Mouse (Mus musculus) hindbrain, embryonic 13.5 days (tissue): ENCODE results near the gene Sh2b3. TPM values are rescaled to one million over a fixed set of nuclear protein-coding genes. Genes with fewer than 3 reads are reported as not detected.
A peak's percentile ranks its signal among the peaks of the same experiment; 100 is the strongest.
"Not testable (repeated sequence)": the region's sequence is repeated elsewhere in the genome, so short reads cannot be mapped to it uniquely, and the experiment has no call there.

Experiments
- ATAC-seq: fragments of 200-750 bp; cut with Nextera tagmentation; 2 replicates; pipeline ENCODE4 v1.8.0; 2017; ENCODE audit warnings: moderate TSS enrichment; ENCODE audit not compliant: low FRiP score
- H3K27ac ChIP-seq: fragments of 300-500 bp; sonication (generic); 2 replicates; pipeline ENCODE4 v1.5.1; 2015; ENCODE audit warnings: inconsistent platforms, mild to moderate bottlenecking, moderate library complexity
- H3K27me3 ChIP-seq: fragments of 300-500 bp; sonication (generic); 2 replicates; pipeline ENCODE4 v1.6.1; 2015; ENCODE audit warnings: mild to moderate bottlenecking, inconsistent platforms
- H3K36me3 ChIP-seq: fragments of 300-500 bp; sonication (generic); 2 replicates; pipeline ENCODE4 v1.6.1; 2015; ENCODE audit warnings: mild to moderate bottlenecking, inconsistent platforms
- H3K4me1 ChIP-seq: fragments of 300-500 bp; sonication (generic); replicated peaks from 2 replicates; pipeline ENCODE4 v1.6.1; 2015; ENCODE audit warnings: inconsistent platforms
- H3K4me2 ChIP-seq: fragments of 300-500 bp; sonication (generic); 2 replicates; pipeline ENCODE4 v1.6.1; 2015; ENCODE audit warnings: inconsistent platforms, mild to moderate bottlenecking, moderate library complexity
- H3K4me3 ChIP-seq: fragments of 300-500 bp; sonication (generic); 2 replicates; pipeline ENCODE4 v1.5.1; 2015; ENCODE audit warnings: mild to moderate bottlenecking, inconsistent platforms
- H3K9ac ChIP-seq: fragments of 300-500 bp; sonication (generic); 2 replicates; pipeline ENCODE4 v1.6.1; 2015; ENCODE audit warnings: mild to moderate bottlenecking, inconsistent platforms
- H3K9me3 ChIP-seq: fragments of 300-500 bp; sonication (generic); 2 replicates; pipeline ENCODE4 v1.6.1; 2016; ENCODE audit warnings: inconsistent platforms
- WGBS: fragments of 180-500 bp; shearing (Covaris S2); methylation state at CpG from one replicate; pipeline ENCODE4 v1.1.7; 2015; 5-methylcytosine and 5-hydroxymethylcytosine counted together
- polyA plus RNA-seq: library from polyadenylated mRNA; unstranded; fragments of >200 nt; fragmentation: Nextera tagmentation; extraction: Ambion mirVana; gene quantifications from 2 replicates; pipeline ENCODE4 v1.2.1, GENCODE M21; 2015

Sh2b3 gene
- polyA plus RNA-seq, 1 experiment from 2014 or later, result 6.4 TPM

DNA sequence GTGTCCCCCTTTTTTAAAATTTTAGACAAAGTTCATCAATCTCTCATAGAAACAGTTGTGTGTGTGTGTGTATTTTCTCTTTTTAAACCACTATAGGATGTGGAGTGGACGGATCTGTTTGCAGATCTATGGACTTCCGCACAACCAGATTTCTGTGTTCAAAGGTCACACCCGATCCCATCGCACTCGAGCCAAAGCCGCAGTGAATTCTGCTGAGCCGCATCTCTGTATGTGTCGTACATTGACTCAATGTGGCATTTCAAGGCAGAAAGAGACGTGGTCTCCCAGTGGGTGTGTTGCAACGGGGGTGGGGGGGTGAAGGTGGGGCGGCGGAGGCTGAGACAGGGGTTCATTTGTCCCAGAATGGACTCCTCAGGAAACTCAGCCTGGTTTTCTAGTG lies 21.0 kb upstream of the Sh2b3 start:
- no peaks in the 10 kb centered on the region for H3K9me3 ChIP-seq
- H3K36me3 ChIP-seq, result peaks cover 45% of the 10 kb centered on the region
- WGBS, result 92% methylated on average over 12 of the region's 12 CpGs
- no peak overlapping the region for H3K4me3 ChIP-seq
- ATAC-seq, result no peak
- H3K4me2 ChIP-seq, result no peak overlapping the region
- H3K9ac ChIP-seq, result no peak overlapping the region
- peaks cover 17% of the 10 kb centered on the region for H3K4me1 ChIP-seq
- no peak overlapping the region for H3K27ac ChIP-seq
- H3K27me3 ChIP-seq, result no peaks in the 10 kb centered on the region

DNA sequence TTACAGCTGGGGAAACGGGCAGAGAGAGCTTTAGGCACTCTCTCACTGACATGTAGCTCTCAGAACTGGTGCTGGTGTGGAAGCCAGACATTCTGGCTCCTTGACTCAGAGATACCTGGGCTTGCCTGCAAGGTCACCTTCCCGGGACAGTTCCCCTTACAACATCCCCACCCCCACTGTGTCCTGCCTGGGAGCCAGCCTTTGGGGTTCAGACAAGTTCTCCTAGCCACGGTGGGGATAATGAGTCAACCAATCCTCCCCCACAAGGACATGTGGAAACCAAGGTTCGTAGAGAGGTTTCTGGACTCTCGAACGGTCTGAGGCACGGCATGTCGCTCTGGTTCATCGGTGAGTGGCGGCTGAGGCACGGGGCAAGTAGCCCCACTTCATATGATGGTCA lies 19.3 kb upstream of the Sh2b3 start:
- peaks cover 61% of the 10 kb centered on the region for H3K36me3 ChIP-seq

DNA sequence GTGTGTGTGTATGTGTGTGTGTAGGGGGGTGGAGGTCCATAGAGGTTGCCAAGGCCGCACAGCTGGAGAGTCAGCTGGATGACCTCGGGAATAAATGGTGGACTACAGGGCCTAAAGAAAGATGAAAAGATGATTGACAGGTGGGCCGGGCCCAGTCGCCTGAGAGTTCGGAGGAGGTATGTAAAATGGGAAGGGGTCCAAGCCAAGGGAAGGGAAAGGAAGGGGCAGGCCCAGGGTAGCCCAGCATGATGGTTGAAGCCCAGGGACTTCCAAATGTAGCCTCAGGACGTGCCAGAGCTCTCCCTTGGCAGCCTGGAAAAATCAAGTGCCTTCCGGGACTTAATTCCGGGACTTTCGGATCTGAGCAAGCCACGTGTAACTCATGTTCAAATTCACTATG lies 17.3 kb upstream of the Sh2b3 start:
- Histone ChIP-seq H3K9me3 (no peaks in the 10 kb centered on the region), H3K4me3 (no peak overlapping the region), H3K27ac (peak overlapping the region; percentile 52), H3K9ac (no peak overlapping the region), H3K27me3 (no peaks in the 10 kb centered on the region), H3K4me2 (no peak overlapping the region), H3K4me1 (peaks cover 40% of the 10 kb centered on the region), H3K36me3 (peaks cover 48% of the 10 kb centered on the region)
- 45% methylated on average over 10 of the region's 10 CpGs for WGBS
- ATAC-seq, result no peak

More for the DNA sequence above, 19.3 kb upstream of the Sh2b3 start:
- H3K4me2 ChIP-seq, result no peak overlapping the region
- no peaks in the 10 kb centered on the region for H3K27me3 ChIP-seq
- no peak for ATAC-seq
- H3K4me1 ChIP-seq, result peaks cover 21% of the 10 kb centered on the region
- no peak overlapping the region for H3K4me3 ChIP-seq
- H3K9ac ChIP-seq, result no peak overlapping the region
- 86% methylated on average over 11 of the region's 11 CpGs for WGBS
- H3K27ac ChIP-seq, result no peak overlapping the region
- no peaks in the 10 kb centered on the region for H3K9me3 ChIP-seq

DNA sequence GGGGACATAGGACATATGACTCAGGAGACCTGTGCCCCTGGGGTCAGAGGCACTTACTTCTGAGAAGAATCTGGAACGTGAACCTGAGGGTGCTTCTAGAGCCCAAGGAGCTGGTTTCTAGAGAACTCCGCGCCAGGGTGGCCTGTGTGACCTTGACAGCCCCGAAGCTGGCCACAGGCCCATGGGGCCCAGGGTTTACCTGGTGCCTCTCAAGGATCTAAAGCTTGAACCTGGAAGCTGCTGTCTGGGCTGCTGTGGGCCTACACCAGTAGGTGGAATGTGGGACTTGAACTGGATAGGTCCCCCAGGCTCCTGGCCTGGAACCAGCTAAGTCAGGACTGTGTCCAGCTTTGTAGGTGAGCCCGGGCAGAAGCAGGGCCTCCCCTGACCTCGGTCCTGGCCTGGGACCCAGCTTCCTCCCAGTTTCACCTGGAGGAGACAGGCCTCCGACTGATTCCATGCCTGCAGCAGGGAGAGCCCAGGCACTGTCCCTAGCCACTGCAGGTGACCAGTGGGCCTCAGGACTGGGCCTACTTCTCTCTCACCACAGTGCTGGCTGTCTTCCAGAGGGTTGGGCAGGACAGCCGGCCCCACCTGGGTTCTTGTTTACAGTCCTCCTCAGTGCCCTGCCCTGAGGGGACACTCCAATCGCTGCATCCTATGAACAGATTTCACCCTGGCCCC lies 16.1 kb upstream of the Sh2b3 start:
- H3K4me2 ChIP-seq, result no peak overlapping the region
- peaks cover 41% of the 10 kb centered on the region for H3K36me3 ChIP-seq
- H3K27ac ChIP-seq, result peak overlapping the region; percentile 52; the same call in 1 of the 2 replicates
- no peaks in the 10 kb centered on the region for H3K27me3 ChIP-seq
- H3K4me1 ChIP-seq, result peaks cover 46% of the 10 kb centered on the region
- no peak for ATAC-seq
- peak overlapping the region; percentile 13; the same call in 1 of the 2 replicates for H3K9ac ChIP-seq
- H3K4me3 ChIP-seq, result no peak overlapping the region
- 83% methylated on average over 9 of the region's 9 CpGs for WGBS
- H3K9me3 ChIP-seq, result no peaks in the 10 kb centered on the region

DNA sequence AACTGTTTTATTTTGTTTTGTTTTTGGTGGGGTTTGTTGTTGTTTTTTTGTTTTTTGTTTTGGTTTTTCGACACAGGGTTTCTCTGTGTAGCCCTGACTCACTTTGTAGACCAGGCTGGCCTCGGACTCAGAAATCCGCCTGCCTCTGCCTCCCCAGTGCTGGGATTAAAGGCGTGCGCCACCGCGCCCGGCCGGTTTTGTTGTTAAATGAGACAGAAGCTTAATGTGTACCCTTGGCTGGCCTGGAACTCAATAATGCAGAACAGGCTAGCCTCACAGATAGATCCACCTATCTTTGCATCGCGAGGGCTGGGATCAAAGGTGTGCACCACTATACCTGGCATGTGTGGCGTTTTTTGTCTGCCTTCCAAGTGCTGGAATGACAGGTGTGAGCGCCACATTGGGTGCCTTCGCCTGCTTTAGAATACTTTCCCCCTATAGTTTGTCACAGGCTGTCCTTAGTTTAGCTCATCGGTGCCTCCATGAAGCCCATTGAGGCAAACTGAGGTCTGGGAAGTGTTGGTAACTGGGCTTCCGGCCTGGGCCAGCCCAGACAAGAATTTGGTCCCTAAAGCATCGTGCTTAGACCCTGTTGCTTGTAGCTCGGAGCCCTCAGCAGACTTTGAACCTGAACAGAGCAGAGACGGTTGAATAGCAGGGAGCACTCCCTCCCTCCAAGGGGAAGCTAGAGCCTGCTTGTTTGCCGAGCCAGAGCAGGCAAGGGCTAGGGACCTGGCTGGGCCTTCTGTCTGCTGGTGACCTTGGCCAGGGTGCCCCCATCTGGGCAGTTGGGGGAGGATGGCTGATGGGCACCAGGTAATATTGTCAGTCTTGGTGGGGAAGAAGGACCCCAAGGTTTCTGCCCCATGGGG lies 12.3 kb upstream of the Sh2b3 start:
- peak overlapping the region; percentile 90 for H3K9ac ChIP-seq
- peaks cover 11% of the 10 kb centered on the region for H3K27me3 ChIP-seq
- no peaks in the 10 kb centered on the region for H3K9me3 ChIP-seq
- H3K4me1 ChIP-seq, result peaks cover 50% of the 10 kb centered on the region
- peak overlapping the region; percentile 58 for H3K27ac ChIP-seq
- H3K4me2 ChIP-seq, result peak overlapping the region; percentile 72
- ATAC-seq, result no peak
- 44% methylated on average over 20 of the region's 20 CpGs for WGBS
- peaks cover 33% of the 10 kb centered on the region for H3K36me3 ChIP-seq
- H3K4me3 ChIP-seq, result peak overlapping the region; percentile 85

DNA sequence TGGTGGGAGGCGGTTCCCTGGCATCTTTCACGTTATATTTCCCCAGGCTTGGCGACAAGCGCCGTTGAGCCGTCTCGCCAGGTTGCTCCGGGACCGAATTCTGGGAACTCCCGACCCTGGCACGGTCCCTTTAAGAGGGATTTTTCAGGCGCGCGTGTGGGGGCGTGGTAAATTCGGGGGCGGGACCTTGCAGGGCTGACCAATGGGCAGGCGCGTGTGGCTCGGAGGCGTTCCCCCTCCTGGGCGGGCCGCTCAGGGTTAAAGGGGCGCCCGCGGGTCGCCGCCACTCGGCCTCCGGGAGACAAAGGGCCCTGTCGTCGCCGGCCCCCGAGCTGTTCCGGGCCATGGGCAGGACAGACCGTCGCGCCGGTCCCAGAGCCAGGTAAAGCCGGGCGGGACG lies 11.3 kb upstream of the Sh2b3 start, which contains the start of gene Pheta1:
Pheta1 (plus strand) TSS at position 242 of the 400 bp plus-strand sequence.
- peak; percentile 91 for ATAC-seq
- Histone ChIP-seq H3K4me1 (peaks cover 40% of the 10 kb centered on the region), H3K36me3 (peaks cover 27% of the 10 kb centered on the region), H3K9me3 (no peaks in the 10 kb centered on the region), H3K27me3 (peaks cover 20% of the 10 kb centered on the region), H3K4me3 (peak within 1 kb of the TSS; percentile 85), H3K9ac (peak within 1 kb of the TSS; percentile 90), H3K27ac (peak within 1 kb of the TSS; percentile 70), H3K4me2 (peak within 1 kb of the TSS; percentile 72)
- 0% methylated on average over 42 of the region's 42 CpGs for WGBS

DNA sequence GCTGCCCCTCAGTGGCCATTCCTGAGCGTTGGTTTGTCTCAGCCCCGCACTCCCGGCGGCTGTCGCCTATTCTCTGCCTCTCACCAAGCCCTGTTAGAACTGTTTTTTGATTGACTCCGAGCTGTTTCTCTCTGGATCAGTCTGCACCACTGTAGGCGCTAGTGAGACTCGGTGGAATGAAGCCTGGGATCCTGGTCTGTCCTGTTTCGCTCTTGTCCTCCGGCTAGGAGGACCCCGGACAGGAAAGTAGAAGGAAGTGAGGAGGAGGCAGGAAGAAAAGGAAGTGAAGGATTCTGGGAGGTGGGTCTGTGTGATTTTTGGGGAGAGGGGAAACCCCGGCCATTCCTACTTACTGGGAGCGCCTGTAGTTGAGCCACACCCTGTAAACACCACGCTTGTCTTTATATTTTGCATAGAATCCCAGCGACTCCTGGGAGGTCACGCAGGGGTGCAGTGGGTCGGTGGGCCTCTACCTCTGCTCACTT lies 10.6 kb upstream of the Sh2b3 start:
- WGBS, result under 1% methylated on average over 17 of the region's 17 CpGs
- peak overlapping the region; percentile 85 for H3K4me3 ChIP-seq
- peak overlapping the region; percentile 90 for H3K9ac ChIP-seq
- H3K27me3 ChIP-seq, result peaks cover 27% of the 10 kb centered on the region
- peaks cover 20% of the 10 kb centered on the region for H3K36me3 ChIP-seq
- no peak for ATAC-seq
- no peaks in the 10 kb centered on the region for H3K9me3 ChIP-seq
- peak overlapping the region; percentile 70 for H3K27ac ChIP-seq
- peak overlapping the region; percentile 72 for H3K4me2 ChIP-seq
- H3K4me1 ChIP-seq, result peaks cover 38% of the 10 kb centered on the region

DNA sequence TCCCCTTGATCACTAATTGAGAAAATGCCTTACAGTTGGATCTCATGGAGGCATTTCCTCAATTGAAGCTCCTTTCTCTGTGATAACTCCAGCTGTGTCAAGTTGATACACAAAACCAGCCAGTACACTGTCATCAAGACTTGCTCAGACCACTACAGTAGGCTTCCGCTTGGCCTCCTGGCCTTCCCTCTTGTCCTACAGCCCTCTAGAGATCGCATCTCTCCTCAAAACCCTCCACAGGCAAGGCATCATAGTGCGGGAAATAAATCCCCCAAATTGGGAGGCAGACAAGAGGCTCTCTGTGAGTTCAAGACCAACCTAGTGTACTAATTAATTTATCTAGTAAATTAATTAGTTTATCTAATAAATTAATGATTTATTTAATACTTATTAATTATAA lies 9.8 kb upstream of the Sh2b3 start:
- peaks cover 45% of the 10 kb centered on the region for H3K4me1 ChIP-seq
- H3K27me3 ChIP-seq, result peaks cover 35% of the 10 kb centered on the region
- H3K9ac ChIP-seq, H3K4me3 ChIP-seq, H3K4me2 ChIP-seq, H3K27ac ChIP-seq, ATAC-seq, H3K9me3 ChIP-seq: not testable (repeated sequence)
- H3K36me3 ChIP-seq, result peaks cover 12% of the 10 kb centered on the region
- WGBS, result 76% methylated on average over 3 of the region's 3 CpGs

DNA sequence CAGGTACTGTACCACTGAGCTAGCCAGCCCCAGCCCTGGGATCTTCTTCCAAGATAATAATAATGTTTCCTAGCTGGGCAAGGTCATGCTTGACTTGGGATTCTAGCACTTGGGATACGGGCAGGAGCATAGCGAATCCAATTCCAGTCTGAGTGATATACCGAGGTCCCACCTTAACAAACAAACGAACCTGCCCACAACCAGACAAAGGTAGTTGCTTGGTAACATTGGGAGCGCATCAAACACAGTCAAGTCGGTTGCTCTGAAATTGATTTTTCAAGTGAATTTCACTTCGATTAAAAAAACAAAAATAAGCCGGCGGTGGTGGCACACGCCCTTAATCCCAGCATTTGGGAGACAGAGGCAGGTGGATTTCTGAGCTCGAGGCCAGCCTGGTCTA lies 8.9 kb upstream of the Sh2b3 start:
- ATAC-seq, result no peak
- H3K4me1 ChIP-seq, result peaks cover 42% of the 10 kb centered on the region
- H3K4me2 ChIP-seq, result no peak overlapping the region
- H3K36me3 ChIP-seq, result peaks cover 3% of the 10 kb centered on the region
- H3K27ac ChIP-seq, result no peak overlapping the region
- no peak overlapping the region for H3K4me3 ChIP-seq
- H3K9me3 ChIP-seq, result no peaks in the 10 kb centered on the region
- no peak overlapping the region for H3K9ac ChIP-seq
- peaks cover 44% of the 10 kb centered on the region for H3K27me3 ChIP-seq
- WGBS, result 87% methylated on average over 11 of the region's 11 CpGs

DNA sequence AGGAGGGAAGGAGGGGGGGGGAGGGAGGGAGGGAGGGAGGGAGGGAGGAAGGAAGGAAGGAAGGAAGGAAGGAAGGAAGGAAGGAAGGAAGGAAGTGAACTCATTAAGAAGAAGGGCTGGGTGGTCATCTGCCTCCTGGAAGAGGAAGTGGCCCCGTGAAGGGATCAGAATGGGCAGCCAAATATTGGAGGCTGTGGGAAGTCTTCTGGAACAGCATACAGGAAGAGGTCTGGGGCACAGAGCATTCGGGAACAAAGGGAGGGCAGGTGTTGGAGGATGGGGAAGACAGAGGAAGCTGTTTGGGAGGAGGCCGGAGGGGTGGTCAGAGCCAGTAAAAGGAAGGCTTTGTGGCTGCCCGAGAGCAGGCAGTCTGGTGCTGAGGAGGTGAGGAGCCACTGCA lies 7.9 kb upstream of the Sh2b3 start:
- Histone ChIP-seq H3K4me3 (no peak overlapping the region), H3K27me3 (peaks cover 52% of the 10 kb centered on the region), H3K36me3 (no peaks in the 10 kb centered on the region), H3K9me3 (no peaks in the 10 kb centered on the region), H3K4me2 (no peak overlapping the region), H3K4me1 (peaks cover 33% of the 10 kb centered on the region), H3K27ac (no peak overlapping the region), H3K9ac (no peak overlapping the region)
- ATAC-seq, result no peak
- 42% methylated on average over 4 of the region's 4 CpGs for WGBS

DNA sequence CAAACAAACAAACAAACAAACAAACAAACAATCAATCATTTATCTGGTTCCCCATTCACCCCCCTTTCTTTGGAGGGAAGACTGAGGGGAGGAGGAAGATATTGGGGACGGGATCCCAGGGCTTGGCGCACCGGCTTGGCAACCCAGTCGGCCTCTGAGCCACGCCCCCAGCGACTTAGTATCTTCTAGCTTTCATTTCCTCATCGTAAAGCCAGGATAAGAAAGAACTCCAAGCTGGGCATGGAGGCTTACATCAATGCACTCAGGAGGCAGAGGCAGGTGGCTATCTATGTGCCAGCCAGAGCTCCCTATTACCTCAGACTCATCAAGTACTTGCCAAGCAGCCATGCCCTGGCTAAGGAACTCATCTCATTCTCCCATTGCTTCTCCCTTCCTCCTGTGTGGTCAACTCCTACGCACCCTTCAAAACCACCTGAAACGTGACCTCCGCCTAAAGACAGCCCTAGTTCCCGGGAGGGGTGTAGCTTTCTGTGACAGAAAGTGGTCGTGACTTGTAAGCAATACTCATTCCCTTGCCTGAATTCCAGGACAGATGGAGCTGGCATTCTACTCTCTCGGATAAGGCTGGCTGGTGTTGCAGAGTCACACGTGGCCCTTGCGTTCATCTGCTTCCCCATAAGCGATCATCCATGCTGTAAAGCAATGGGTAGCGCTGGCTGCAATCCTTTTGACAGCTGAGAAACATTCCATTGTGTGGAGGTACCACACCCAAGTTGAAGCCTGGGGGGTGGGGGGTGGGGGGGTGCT lies 5.9 kb upstream of the Sh2b3 start:
- H3K27me3 ChIP-seq, result peaks cover 70% of the 10 kb centered on the region
- H3K27ac ChIP-seq, result no peak overlapping the region
- 0 out of 2 replicates have a peak, but pooled peaks have one; percentile 6 for ATAC-seq
- H3K4me2 ChIP-seq, result peak overlapping the region; percentile 70
- H3K9me3 ChIP-seq, result no peaks in the 10 kb centered on the region
- 18% methylated on average over 17 of the region's 17 CpGs for WGBS
- H3K4me3 ChIP-seq, result peak overlapping the region; percentile 46; the same call in 1 of the 2 replicates
- H3K9ac ChIP-seq, result peak overlapping the region; percentile 68; the same call in 1 of the 2 replicates
- H3K4me1 ChIP-seq, result peaks cover 27% of the 10 kb centered on the region
- H3K36me3 ChIP-seq, result no peaks in the 10 kb centered on the region
